Mouse (Mus musculus) G1E (cell line): ENCODE results near the gene Nudt1. TPM values are rescaled to one million over a fixed set of nuclear protein-coding genes. Genes with fewer than 3 reads are reported as not detected.

Experiments
- ATAC-seq: 2 replicates; pipeline ENCODE4 v1.8.0; 2016; ENCODE audit warnings: mild to moderate bottlenecking; ENCODE audit not compliant: insufficient number of reproducible peaks, poor library complexity, low FRiP score, severe bottlenecking; ENCODE audit errors: extremely low read depth
- DNase-seq: peaks from one replicate; pipeline ENCODE4 v3.0.0; 2012; ENCODE audit warnings: low spot score
- H3K27me3 ChIP-seq: 2 replicates; pipeline ENCODE4 v1.6.1; 2012; ENCODE audit warnings: mild to moderate bottlenecking, low read length, inconsistent platforms; ENCODE audit not compliant: insufficient read depth
- H3K36me3 ChIP-seq: replicated peaks from 2 replicates; pipeline ENCODE3; 2012; ENCODE audit warnings: mild to moderate bottlenecking, inconsistent platforms
- H3K4me1 ChIP-seq: 2 replicates; pipeline ENCODE4 v1.6.1; 2012; ENCODE audit warnings: low read depth, low read length, inconsistent platforms, mixed read lengths; ENCODE audit not compliant: insufficient read depth
- H3K4me3 ChIP-seq: 2 replicates; pipeline ENCODE4 v1.5.1; 2012; ENCODE audit warnings: low read depth, mild to moderate bottlenecking, inconsistent platforms, low read length, moderate library complexity, mixed read lengths
- H3K9me3 ChIP-seq: replicated peaks from 2 replicates; pipeline ENCODE4 v1.6.1; 2012; ENCODE audit warnings: inconsistent platforms
- CTCF ChIP-seq: IDR thresholded peaks from 2 replicates; pipeline ENCODE4 v1.5.1; 2012; ENCODE audit warnings: low read depth, low read length, inconsistent platforms, mixed read lengths
- GATA1 ChIP-seq: IDR thresholded peaks from 2 replicates; pipeline ENCODE4 v1.6.1; 2012; ENCODE audit warnings: borderline replicate concordance, low read length, inconsistent platforms, mixed read lengths
- GATA2 ChIP-seq: IDR thresholded peaks from 2 replicates; pipeline ENCODE4 v1.6.1; 2012; ENCODE audit warnings: low read depth, low read length, inconsistent platforms, borderline replicate concordance
- POLR2AphosphoS5 ChIP-seq: IDR thresholded peaks from 2 replicates; pipeline ENCODE4 v1.6.1; 2012; ENCODE audit warnings: low read depth, low read length, inconsistent platforms; ENCODE audit not compliant: insufficient replicate concordance
- TAL1 ChIP-seq: conservative IDR thresholded peaks from 2 replicates; pipeline ENCODE4 v1.6.1; 2012; ENCODE audit warnings: low read depth, low read length, inconsistent platforms, mixed read lengths
- polyA plus RNA-seq: library from polyadenylated mRNA; stranded (reverse); fragments of >175 nt; gene quantifications from 2 replicates; pipeline ENCODE4 v1.2.3, GENCODE M21; 2012
- total RNA-seq, 2 experiments: library from RNA; stranded (forward) in 1 of 2; stranded (reverse) in 1 of 2; fragments of 200-1000 nt in 1 of 2; fragments of >200 nt in 1 of 2; fragmentation: Nextera tagmentation in 1 of 2; gene quantifications; 2 replicates each; pipeline ENCODE4 v1.2.3; 2014 to 2017

Nudt1 gene
- total and polyA plus RNA-seq, 3 experiments: 6.2 to 30.1 (median 13.1) TPM

DNA sequence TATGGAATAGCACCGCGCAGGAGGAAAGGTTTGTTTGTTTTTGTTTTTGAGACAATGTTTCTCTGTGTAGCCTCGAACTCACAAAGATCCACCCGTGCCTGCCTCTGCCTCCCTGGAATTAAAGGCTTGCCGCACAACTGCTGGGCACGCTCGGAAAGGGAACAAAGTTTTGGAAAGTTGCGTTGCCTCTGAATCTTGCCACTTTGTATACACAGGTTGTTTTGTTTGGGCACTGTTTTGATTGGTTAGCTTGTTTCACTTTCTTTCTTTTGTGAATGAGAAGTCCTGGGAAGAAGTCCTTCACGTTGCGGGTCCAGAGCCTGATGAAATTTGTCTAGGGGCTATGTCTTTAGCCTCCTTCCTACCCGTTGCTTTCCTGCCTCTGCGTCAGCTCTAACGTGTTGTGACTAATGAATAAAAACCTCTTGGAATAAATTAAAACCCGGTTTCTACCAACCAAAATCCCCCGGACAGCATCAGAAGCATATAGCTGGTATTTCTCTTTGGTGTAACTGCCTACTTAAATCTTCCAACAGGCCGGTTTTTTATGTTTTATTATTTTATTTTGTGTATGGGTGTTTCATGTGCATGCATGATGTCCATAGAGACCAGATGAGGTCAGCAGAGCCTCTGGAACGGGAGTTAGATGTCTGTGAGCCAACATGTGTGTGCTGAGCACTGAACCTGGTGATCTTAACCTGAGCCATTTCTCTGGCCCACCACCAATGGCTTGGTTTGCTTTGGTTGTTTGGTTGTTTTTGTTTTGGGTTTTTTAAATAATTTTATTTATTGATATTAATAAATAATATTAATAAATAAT lies 510 bp downstream of the Nudt1 start:
- peak; percentile 19 for DNase-seq
- Histone ChIP-seq H3K36me3 (peaks cover 62% of the 10 kb centered on the region), H3K27me3 (no peaks in the 10 kb centered on the region), H3K4me3 (peak overlapping the region; percentile 92), H3K4me1 (peaks cover 52% of the 10 kb centered on the region), H3K9me3 (no peaks in the 10 kb centered on the region)
- TF ChIP-seq GATA1 (no peak), CTCF (no peak), GATA2 (no peak), POLR2AphosphoS5 (no peak), TAL1 (no peak)
- ATAC-seq: no peak

GRCm38 (mm10) chr5:140324058-140324457 lies 2.6 kb downstream of the Nudt1 start:
- DNase-seq (no peak), ATAC-seq (no peak)
- no peak overlapping the region for H3K4me3 ChIP-seq
- H3K4me1 ChIP-seq: peaks cover 41% of the 10 kb centered on the region
- TF ChIP-seq TAL1: no peak
- TF ChIP-seq CTCF: no peak
- H3K9me3 ChIP-seq: no peaks in the 10 kb centered on the region
- H3K27me3 ChIP-seq: no peaks in the 10 kb centered on the region
- H3K36me3 ChIP-seq: peaks cover 65% of the 10 kb centered on the region

DNA sequence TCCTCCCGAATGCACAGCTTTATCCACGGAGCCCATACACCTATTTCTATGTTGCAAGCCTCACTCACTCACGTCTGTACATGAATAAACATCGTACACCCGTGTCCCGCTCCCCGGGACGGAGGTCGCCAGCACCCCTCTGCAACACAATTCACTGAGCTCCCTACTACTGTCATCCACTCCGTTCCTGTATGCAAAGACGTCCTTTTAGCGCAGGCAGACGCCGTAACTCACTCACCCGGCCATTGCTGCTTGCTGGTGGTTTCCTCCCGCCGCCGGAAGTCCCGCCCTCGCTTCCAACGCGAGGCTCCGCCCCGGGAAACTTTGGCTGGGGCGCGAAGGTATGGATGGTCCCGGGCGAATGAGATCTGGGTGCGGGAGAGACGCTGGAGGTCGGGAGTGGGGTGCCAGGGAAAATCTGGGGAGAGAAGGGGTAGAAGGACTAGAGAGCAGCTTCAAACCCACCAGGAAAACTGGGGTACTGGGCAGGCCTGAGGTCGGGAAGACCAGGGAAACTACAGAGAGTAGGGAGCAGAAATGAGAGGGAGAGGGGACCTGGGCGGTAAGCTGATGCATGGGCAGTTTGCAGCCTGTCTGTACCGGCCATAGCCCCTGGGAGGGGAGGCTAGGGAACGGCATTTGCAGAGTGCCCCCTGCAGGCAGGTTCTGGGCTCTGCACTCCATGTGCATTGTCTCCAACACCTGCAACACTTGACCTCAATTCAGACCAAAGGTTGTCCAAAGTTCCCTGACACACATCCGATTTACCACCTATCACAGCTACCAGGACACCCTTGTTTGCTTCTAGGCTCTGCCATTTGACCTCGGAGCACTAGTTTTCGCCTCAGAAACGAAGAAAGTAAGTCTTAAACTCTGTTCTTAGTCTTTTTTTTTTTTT lies 10.4 kb downstream of the Nudt1 start, which contains the start of gene Mrm2:
Gene Mrm2, minus strand, starts transcription at position 284 of the 898 bp plus-strand sequence.
- TF ChIP-seq GATA1 (no peak), CTCF (peak; percentile 96)
- H3K4me3 ChIP-seq: peak within 1 kb of the TSS; percentile 76
- peaks cover 38% of the 10 kb centered on the region for H3K4me1 ChIP-seq
- H3K9me3 ChIP-seq: no peaks in the 10 kb centered on the region
- DNase-seq (peak; percentile 87), ATAC-seq (peak; percentile 75)
- H3K27me3 ChIP-seq: no peaks in the 10 kb centered on the region
- H3K36me3 ChIP-seq: peaks cover 71% of the 10 kb centered on the region

GRCm38 (mm10) chr5:140332519-140332918 lies 11.1 kb downstream of the Nudt1 start:
- Histone ChIP-seq H3K4me3 (peak overlapping the region; percentile 76; the same call in 1 of the 2 replicates), H3K27me3 (no peaks in the 10 kb centered on the region), H3K9me3 (no peaks in the 10 kb centered on the region), H3K4me1 (peaks cover 37% of the 10 kb centered on the region), H3K36me3 (peaks cover 71% of the 10 kb centered on the region)
- ATAC-seq (no peak), DNase-seq (no peak)
- no peak for TF ChIP-seq POLR2AphosphoS5
- TF ChIP-seq GATA2: no peak
- no peak for TF ChIP-seq CTCF
- no peak for TF ChIP-seq TAL1
- no peak for TF ChIP-seq GATA1

GRCm38 (mm10) chr5:140333631-140334030 lies 12.2 kb downstream of the Nudt1 start:
- no peak for TF ChIP-seq GATA2
- TF ChIP-seq POLR2AphosphoS5: no peak
- DNase-seq (no peak), ATAC-seq (no peak)
- Histone ChIP-seq H3K36me3 (peaks cover 71% of the 10 kb centered on the region), H3K4me1 (peaks cover 33% of the 10 kb centered on the region), H3K27me3 (no peaks in the 10 kb centered on the region), H3K4me3 (no peak overlapping the region), H3K9me3 (peaks cover 2% of the 10 kb centered on the region)

DNA sequence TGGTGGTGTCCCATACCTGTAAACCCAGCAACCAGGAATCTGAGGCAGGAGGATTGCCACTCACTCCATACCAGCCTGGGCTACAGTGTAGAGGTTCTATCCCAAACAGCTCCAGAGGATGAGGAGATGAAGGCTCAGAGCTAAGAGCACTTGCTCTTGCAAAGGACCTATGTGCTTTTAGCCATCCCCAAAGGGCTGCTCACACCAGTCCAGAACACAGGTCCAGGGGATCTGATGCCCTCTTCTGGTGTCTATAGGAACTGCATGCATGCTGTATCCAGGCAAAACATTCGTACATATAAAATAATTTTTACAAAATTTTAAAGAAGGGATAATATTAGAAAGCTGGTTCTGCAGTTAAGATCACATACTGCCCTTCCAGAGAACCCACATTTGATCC lies 15.2 kb downstream of the Nudt1 start:
- Histone ChIP-seq H3K9me3 (peaks cover 5% of the 10 kb centered on the region), H3K36me3 (peaks cover 77% of the 10 kb centered on the region), H3K4me1 (peaks cover 18% of the 10 kb centered on the region), H3K4me3 (no peak overlapping the region), H3K27me3 (no peaks in the 10 kb centered on the region)
- DNase-seq: peak; percentile 21
- no peak for ATAC-seq
- TF ChIP-seq GATA1 (no peak), CTCF (peak; percentile 88), POLR2AphosphoS5 (no peak)
